Mouse (Mus musculus): ENCODE measurements around the gene Wnt4. TPM values are rescaled to one million over a fixed set of nuclear protein-coding genes. Genes with fewer than 3 reads are reported as not detected.

The Wnt4 gene
- polyA plus RNA-seq, 1 experiment from 2014 or later, result 1.5 TPM

- no peaks in the 10 kb centered on the region for H3K27me3 ChIP-seq (replicated peaks; ENCODE audit: low read depth, poor library complexity, severe bottlenecking)
- WGBS, result 81% methylated on average over 6 of the region's 6 CpGs
- DNase-seq (ENCODE audit: low spot score), result no peak
- no peak overlapping the region for H3K27ac ChIP-seq (replicated peaks)
- H3K4me3 ChIP-seq, result no peak overlapping the region
- peaks cover 13% of the 10 kb centered on the region for H3K4me1 ChIP-seq
- no peaks in the 10 kb centered on the region for H3K36me3 ChIP-seq (replicated peaks)
- no peaks in the 10 kb centered on the region for H3K9me3 ChIP-seq
These were observed 15.5 kb upstream of the Wnt4 start for GRCm38 (mm10) chr4:137261826-137262225.

GRCm38 (mm10) chr4:137264066-137264465, 13.2 kb upstream of the Wnt4 start:
- Histone ChIP-seq H3K27ac (replicated peaks) (no peak overlapping the region), H3K27me3 (replicated peaks; ENCODE audit: low read depth, poor library complexity, severe bottlenecking) (no peaks in the 10 kb centered on the region), H3K36me3 (replicated peaks) (no peaks in the 10 kb centered on the region), H3K4me1 (peaks cover 13% of the 10 kb centered on the region), H3K4me3 (no peak overlapping the region), H3K9me3 (no peaks in the 10 kb centered on the region)
- WGBS, result 78% methylated on average over 13 of the region's 13 CpGs
- DNase-seq (ENCODE audit: low spot score), result no peak

DNA sequence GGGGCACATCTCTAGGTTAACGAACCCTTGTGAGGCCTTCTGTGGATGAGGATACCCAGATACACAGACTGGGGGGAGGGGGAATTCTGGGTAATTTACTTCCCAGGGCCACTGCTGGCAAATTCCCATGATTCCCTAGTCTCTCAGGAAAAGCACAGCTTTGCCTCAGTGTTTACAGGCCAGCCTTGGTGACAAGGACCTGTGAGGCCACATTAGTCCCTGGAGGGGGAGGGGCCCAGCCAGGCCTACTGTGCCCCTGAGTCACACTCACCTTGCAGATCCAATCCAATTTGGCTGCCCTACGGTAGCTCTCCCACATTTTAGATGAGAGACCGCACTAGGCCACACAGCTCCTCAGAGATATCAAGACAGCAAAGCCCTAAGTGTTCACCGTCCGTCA, 12.2 kb upstream of the Wnt4 start:
- Histone ChIP-seq H3K9me3 (no peaks in the 10 kb centered on the region), H3K4me1 (peaks cover 13% of the 10 kb centered on the region), H3K4me3 (no peak overlapping the region), H3K27me3 (replicated peaks; ENCODE audit: low read depth, poor library complexity, severe bottlenecking) (no peaks in the 10 kb centered on the region), H3K27ac (replicated peaks) (no peak overlapping the region), H3K36me3 (replicated peaks) (no peaks in the 10 kb centered on the region)
- WGBS, result 78% methylated on average over 5 of the region's 5 CpGs
- no peak for DNase-seq (ENCODE audit: low spot score)

- no peak for DNase-seq (ENCODE audit: low spot score)
- H3K36me3 ChIP-seq (replicated peaks), result no peaks in the 10 kb centered on the region
- no peak overlapping the region for H3K4me3 ChIP-seq
- H3K27me3 ChIP-seq (replicated peaks; ENCODE audit: low read depth, poor library complexity, severe bottlenecking), result peaks cover 5% of the 10 kb centered on the region; the same call in 1 of the 2 replicates
- no peak overlapping the region for H3K27ac ChIP-seq (replicated peaks)
- no peaks in the 10 kb centered on the region for H3K9me3 ChIP-seq
- peaks cover 16% of the 10 kb centered on the region for H3K4me1 ChIP-seq
- WGBS, result 85% methylated on average over 8 of the region's 8 CpGs
These were observed 8.7 kb upstream of the Wnt4 start for GRCm38 (mm10) chr4:137268541-137268940.

GRCm38 (mm10) chr4:137271856-137272255, 5.4 kb upstream of the Wnt4 start:
- Histone ChIP-seq H3K27me3 (replicated peaks; ENCODE audit: low read depth, poor library complexity, severe bottlenecking) (peaks cover 37% of the 10 kb centered on the region), H3K4me3 (no peak overlapping the region), H3K36me3 (replicated peaks) (no peaks in the 10 kb centered on the region), H3K27ac (replicated peaks) (no peak overlapping the region), H3K4me1 (peaks cover 23% of the 10 kb centered on the region), H3K9me3 (no peaks in the 10 kb centered on the region)
- DNase-seq (ENCODE audit: low spot score), result no peak
- 79% methylated on average over 8 of the region's 8 CpGs for WGBS

GRCm38 (mm10) chr4:137274304-137274703, 3.0 kb upstream of the Wnt4 start:
- Histone ChIP-seq H3K36me3 (replicated peaks) (no peaks in the 10 kb centered on the region), H3K9me3 (no peaks in the 10 kb centered on the region), H3K27me3 (replicated peaks; ENCODE audit: low read depth, poor library complexity, severe bottlenecking) (peaks cover 61% of the 10 kb centered on the region), H3K4me1 (peaks cover 45% of the 10 kb centered on the region), H3K27ac (replicated peaks) (no peak overlapping the region), H3K4me3 (no peak overlapping the region)
- DNase-seq (ENCODE audit: low spot score), result no peak
- WGBS, result 2% methylated on average over 6 of the region's 6 CpGs

DNA sequence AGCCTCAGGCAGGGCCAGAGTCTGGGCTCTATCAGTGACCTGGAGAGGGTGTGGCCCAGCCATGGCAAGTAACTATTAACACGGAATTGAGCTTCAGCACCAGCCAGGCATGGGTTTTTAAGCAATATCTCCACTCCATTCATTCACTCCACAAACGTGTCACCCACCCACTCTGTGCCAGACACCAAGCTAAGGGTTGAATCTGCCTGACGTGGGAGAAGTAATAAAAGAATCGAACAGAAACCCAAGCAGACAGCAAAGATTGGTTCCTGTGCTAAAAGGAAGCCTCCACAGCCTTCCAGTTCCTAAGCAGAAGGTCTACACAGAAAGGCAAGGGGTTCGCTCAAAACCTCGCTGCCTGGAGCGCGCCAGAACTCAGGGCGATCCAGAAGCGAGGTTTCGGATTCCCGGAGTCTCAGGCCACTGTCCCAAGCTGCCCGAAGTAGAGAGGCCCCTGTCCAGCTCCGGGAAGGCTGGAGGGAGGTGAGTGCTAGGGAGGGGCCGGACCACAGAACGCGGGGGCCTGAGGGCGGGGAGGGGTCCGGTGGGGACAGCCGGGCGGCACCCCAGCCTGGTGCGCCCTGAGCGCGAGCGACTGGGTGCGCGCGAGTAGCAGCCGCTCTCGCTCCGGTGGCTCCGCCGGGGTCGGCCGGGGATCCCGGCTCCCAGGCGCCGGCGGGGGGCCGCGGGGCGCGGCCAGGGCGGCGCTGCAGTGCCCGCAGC, 685 bp upstream of the Wnt4 start:
- DNase-seq (ENCODE audit: low spot score), result no peak
- Histone ChIP-seq H3K4me1 (peaks cover 53% of the 10 kb centered on the region), H3K27ac (replicated peaks) (peak overlapping the region; percentile 65), H3K4me3 (peak overlapping the region; percentile 66), H3K9me3 (no peaks in the 10 kb centered on the region), H3K27me3 (replicated peaks; ENCODE audit: low read depth, poor library complexity, severe bottlenecking) (peaks cover 84% of the 10 kb centered on the region), H3K36me3 (replicated peaks) (no peaks in the 10 kb centered on the region)
- 2% methylated on average over 46 of the region's 46 CpGs for WGBS

GRCm38 (mm10) chr4:137277600-137278143, 383 bp downstream of the Wnt4 start:
- H3K4me1 ChIP-seq, result peaks cover 63% of the 10 kb centered on the region
- under 1% methylated on average over 71 of the region's 71 CpGs for WGBS
- H3K27ac ChIP-seq (replicated peaks), result peak overlapping the region; percentile 75
- H3K4me3 ChIP-seq, result peak overlapping the region; percentile 66
- peak; percentile 49 for DNase-seq (ENCODE audit: low spot score)
- H3K36me3 ChIP-seq (replicated peaks), result no peaks in the 10 kb centered on the region
- H3K27me3 ChIP-seq (replicated peaks; ENCODE audit: low read depth, poor library complexity, severe bottlenecking), result peaks cover 95% of the 10 kb centered on the region
- H3K9me3 ChIP-seq, result no peaks in the 10 kb centered on the region

- DNase-seq (ENCODE audit: low spot score), result peak; percentile 25
- WGBS, result 1% methylated on average over 22 of the region's 22 CpGs
- peaks cover 69% of the 10 kb centered on the region for H3K4me1 ChIP-seq
- H3K27me3 ChIP-seq (replicated peaks; ENCODE audit: low read depth, poor library complexity, severe bottlenecking), result peaks cover 99% of the 10 kb centered on the region
- no peaks in the 10 kb centered on the region for H3K36me3 ChIP-seq (replicated peaks)
- peak overlapping the region; percentile 75; the same call in 1 of the 2 replicates for H3K27ac ChIP-seq (replicated peaks)
- H3K9me3 ChIP-seq, result no peaks in the 10 kb centered on the region
- peak overlapping the region; percentile 66 for H3K4me3 ChIP-seq
These were observed 1.1 kb downstream of the Wnt4 start for GRCm38 (mm10) chr4:137278144-137279040.

GRCm38 (mm10) chr4:137279346-137279745, 2.1 kb downstream of the Wnt4 start:
- no peak overlapping the region for H3K4me3 ChIP-seq
- H3K36me3 ChIP-seq (replicated peaks), result no peaks in the 10 kb centered on the region
- peak; percentile 53 for DNase-seq (ENCODE audit: low spot score)
- peaks cover 100% of the 10 kb centered on the region for H3K27me3 ChIP-seq (replicated peaks; ENCODE audit: low read depth, poor library complexity, severe bottlenecking)
- no peaks in the 10 kb centered on the region for H3K9me3 ChIP-seq
- H3K4me1 ChIP-seq, result peaks cover 62% of the 10 kb centered on the region
- whole genome bisulfite sequencing, result 14% methylated on average over 5 of the region's 5 CpGs
- no peak overlapping the region for H3K27ac ChIP-seq (replicated peaks)

GRCm38 (mm10) chr4:137281273-137281672, 4.0 kb downstream of the Wnt4 start:
- 79% methylated on average over 3 of the region's 3 CpGs for WGBS
- no peaks in the 10 kb centered on the region for H3K9me3 ChIP-seq
- no peak overlapping the region for H3K4me3 ChIP-seq
- H3K4me1 ChIP-seq, result peaks cover 61% of the 10 kb centered on the region
- no peak overlapping the region for H3K27ac ChIP-seq (replicated peaks)
- peaks cover 98% of the 10 kb centered on the region for H3K27me3 ChIP-seq (replicated peaks; ENCODE audit: low read depth, poor library complexity, severe bottlenecking)
- 0 out of 2 replicates have a peak, but pooled peaks cover 3% of the 10 kb centered on the region for H3K36me3 ChIP-seq (replicated peaks)
- DNase-seq (ENCODE audit: low spot score), result no peak

DNA sequence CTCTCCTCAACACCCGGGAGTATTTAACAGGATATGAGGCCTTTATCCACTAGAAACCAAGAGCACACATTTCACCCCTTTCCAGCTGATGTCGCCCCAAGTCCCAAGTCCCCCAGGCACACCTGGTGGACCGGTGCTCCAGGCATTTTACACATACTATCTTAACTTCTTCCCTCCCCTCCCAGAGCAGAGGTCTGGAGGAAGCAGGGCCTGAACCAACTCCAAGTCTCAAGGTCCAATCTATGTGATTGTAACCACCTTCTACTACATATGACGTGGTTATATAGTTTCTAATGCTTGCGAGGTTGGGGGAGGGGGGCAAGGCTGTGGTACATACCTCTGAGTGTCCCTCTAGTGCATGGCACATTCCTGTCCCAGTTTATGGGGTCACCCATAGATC, 4.8 kb downstream of the Wnt4 start:
- H3K36me3 ChIP-seq (replicated peaks), result 0 out of 2 replicates have a peak, but pooled peaks cover 3% of the 10 kb centered on the region
- WGBS, result 75% methylated on average over 5 of the region's 5 CpGs
- H3K27ac ChIP-seq (replicated peaks), result no peak overlapping the region
- H3K4me1 ChIP-seq, result peaks cover 58% of the 10 kb centered on the region
- H3K4me3 ChIP-seq, result no peak overlapping the region
- DNase-seq (ENCODE audit: low spot score), result no peak
- no peaks in the 10 kb centered on the region for H3K9me3 ChIP-seq
- H3K27me3 ChIP-seq (replicated peaks; ENCODE audit: low read depth, poor library complexity, severe bottlenecking), result peaks cover 91% of the 10 kb centered on the region

Data from embryonic facial prominence, embryonic 10.5 days (tissue).